Mouse (Mus musculus): Measurements from ENCODE around the gene Timp4. TPM values are rescaled to one million over a fixed set of nuclear protein-coding genes. Genes with fewer than 3 reads are reported as not detected.
"Not testable (repeated sequence)": the region's sequence is repeated elsewhere in the genome, so short reads cannot be mapped to it uniquely, and the experiment has no call there.

Gene Timp4
- total RNA-seq, 1 experiment from 2014 or later: 24.6 TPM

DNA sequence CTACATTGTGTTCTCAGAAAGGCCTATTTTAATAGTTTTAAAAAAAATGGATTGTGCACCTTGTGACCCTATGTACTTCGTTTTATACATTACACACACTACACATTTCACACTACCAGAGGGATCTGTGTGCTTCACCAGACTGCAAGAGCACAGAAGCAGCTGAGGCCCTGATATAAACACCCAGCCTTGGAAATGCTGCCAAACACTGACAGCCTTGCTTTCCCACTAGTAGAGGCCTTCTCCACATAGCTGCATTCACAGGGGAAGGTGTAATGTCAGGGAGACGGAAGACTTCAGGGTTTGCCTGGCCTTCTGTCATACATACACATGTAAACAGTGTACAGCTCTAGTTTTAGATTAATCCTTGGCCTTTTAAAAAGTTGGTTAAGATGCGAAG is 3.2 kb upstream of the Timp4 start:
- no peak for DNase-seq

DNA sequence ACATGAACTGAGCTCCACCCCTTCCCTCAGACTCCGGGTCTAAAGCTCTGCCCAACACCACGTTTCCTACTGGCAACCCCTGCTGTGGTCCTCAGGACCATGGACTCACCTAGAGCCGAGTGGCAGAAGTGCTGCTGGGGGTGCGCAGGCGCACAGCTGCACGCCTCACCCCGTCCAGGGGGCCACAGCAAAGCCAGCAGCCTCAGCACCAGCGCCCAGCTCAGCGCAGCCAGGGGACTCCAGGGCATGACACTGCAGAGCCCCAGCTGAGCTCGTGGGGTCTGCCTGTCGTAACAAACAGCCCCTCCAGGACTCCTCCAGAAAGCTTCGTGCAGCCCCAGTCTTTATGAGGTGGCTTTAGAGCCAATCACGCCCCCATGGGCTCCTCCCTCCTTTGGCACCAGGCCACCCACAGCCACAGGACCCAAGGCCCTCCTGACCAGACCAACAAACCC is 447 bp downstream of the Timp4 start:
- DNase-seq: peak; percentile 65

DNA sequence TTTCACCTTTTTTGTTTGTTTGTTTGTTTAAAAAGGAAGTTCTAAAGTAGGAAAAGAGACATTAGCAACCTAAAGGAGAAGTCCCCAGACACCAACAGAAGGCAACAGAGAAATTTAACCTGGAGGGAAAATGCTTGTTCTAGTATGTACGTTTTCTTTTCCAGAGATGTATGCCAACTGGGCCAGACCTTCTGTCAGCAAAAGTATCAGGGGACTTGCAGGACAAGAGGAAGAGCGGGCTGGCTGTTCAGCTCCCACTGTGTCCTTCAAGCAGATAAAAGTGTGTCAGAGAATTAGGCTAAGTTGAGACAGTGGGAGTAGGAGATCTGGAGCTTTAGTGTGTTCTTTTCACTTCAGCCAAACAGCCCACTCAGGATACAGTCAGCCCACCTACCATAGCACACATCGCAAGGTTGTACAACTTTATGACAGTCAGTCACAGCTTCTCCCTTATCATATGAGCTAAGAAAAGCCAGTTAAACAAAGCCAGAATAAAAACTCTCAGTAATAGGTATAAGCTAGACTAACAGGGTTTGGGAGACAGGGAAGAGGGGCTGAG is 6.4 kb downstream of the Timp4 start:
- DNase-seq: no peak

DNA sequence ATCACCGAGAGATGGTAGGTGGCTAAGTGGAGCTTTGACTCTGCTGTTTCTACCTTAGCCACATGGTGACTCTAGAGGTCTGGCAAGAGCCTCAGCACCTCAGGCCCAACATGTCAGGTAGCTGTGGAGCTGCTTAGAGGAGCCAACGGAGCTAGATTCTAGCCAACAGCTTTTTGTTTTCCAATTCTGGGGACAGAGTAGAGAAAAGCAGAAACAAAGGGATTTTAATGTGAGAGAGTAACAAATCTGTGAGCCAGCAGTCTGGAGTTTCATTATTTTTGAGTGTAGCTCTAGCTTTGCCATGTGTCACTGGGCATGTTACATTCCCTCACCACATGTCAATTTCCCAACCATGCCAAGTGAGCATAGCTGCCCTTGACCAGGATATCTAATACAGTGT is 7.8 kb downstream of the Timp4 start:
- no peak for DNase-seq

DNA sequence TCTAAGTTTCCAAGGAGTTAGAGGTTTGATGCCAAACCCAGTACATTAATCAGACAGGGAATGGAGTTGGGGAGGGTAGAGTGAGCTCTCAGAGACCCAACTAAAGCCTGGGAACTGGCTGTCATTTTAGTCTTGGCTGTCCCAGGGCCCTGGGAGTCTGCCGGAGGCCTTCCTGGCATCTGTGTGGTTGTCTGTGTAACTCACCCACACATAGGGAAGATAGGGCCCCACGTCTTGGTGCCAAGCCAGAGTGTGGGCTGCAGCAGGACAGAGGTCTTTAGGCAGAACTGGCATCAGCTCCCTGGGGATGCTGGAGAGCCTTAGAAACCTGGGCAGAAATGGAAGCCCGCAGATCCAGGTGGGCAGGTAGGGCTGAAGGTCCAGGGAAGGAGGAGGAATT is 10.1 kb downstream of the Timp4 start:
- DNase-seq: no peak

DNA sequence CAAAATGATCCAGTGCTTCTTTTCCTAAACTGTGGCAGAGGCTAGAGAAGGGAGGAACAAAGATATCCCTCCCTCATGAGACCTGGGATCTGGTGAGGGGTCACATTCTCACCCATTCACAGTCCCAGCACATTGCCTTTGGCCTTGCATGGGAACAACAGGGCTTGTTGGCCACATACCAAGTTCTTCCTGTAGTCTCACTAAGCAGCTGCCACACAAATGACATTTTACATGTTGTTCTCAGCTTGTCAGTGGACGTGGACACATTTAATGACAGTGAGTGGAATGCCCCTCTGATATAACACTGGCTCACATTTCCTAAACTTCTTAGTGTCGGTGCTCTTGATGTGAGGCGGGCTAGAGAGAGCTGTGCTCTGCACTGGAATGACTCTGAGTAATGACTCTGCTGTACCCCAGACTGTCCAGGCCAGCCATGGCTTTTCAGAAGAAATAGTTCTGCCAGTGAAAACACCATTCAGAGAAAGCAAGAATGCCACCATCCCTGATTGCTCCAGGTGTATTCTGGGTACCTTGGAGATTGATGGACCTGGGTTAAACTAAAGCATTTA is 10.8 kb downstream of the Timp4 start:
- no peak for DNase-seq

DNA sequence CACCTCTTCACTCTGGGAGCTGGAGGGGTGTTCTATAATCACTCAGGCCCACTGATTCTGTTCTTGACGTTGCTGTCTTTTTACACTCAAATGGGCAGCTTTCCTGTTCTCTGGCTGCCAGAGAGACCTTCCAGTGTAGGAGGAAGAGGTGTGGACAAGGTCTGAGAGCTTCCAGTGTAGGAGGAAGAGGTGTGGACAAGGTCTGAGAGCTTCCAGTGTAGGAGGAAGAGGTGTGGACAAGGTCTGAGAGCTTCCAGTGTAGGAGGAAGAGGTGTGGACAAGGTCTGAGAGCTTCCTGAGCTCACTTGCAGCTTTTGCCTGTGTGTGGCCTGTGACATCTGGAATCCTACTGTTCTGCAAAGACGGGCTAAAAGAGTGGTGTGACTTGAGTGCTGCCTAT is 11.6 kb downstream of the Timp4 start:
- DNase-seq: not testable (repeated sequence)

DNA sequence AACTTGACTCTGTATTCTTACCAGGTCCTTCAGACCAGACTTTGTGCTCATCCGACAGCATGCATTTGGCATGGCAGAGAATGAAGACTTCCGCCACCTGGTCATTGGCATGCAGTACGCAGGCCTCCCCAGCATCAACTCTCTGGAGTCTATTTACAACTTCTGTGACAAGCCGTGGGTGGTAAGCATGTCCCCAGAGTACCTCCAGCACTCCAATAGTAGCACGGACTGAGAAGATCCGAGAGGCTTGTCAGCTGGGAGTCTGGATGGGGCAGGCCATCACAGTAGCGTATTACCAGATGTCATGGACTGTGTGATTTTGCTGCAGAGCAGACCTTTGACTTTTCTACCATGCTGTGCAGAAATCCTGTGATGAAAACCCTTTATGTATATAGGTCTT is 12.7 kb downstream of the Timp4 start:
- no peak for DNase-seq

DNA sequence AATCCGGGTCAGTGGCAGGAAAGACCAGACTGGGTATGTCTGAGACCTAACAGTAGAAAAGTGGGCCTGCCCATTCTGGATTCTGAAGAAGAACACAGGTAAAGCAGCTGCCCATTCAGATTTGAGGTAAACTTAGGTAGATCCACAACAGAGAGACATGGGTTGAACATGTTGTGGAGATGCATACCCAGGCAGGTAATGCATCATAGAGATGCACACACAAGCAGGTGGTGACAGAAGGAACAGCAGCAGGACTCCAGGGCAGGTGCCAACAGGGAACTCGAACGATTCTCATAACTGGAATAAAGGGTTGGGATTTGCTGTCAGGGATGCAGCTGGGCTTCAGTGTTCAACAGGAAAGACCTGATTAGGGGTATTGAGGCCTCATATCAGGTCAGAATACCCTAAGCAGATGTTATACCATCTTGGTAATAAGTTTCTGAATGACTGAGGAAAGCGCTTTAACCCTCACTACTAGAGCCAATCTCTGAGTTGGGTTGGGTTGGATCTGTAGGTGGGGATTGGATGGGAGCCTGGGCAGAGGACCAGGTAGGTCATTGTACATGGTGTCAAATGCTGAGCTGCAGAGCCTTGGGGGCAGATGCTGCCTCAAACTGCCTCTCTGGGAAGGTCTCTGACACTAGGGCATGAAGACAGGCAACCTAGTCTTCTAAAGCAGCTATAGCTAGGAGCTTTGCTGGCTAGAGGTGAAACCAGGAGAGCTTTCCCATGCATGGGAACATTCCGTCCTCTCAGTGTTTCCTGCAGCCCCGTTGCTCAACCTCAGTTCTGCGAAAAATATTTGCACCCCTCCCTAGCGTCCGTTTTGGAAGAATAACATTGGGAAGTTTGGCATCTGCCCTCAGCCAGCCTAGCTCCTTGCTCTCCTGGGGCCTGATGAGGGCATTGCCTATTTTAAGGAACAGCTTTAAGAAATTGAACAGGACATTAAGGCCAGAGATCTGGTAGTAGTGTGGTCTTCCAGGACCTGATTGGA is 13.7 kb downstream of the Timp4 start:
- peak; percentile 62 for DNase-seq

DNA sequence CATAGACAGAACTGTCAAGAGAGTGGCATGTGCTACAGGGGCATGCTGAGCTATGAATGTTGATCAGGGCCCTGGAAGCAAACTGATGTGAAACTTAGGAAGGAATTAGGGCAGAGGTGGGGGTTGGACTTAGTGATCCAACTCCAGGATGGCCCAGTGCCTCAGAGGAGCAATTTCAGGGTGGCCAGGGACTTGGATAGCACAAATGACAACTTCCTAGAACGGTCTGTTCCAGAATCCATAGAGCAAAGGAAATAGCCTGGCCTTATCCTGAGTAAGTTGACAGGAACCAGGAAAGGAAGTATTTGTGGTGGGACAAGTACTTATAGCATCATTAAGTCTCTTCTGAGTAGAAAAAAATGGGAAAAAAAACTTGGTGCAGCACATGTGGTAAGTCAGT is 19.4 kb downstream of the Timp4 start:
- DNase-seq: peak; percentile 57

DNA sequence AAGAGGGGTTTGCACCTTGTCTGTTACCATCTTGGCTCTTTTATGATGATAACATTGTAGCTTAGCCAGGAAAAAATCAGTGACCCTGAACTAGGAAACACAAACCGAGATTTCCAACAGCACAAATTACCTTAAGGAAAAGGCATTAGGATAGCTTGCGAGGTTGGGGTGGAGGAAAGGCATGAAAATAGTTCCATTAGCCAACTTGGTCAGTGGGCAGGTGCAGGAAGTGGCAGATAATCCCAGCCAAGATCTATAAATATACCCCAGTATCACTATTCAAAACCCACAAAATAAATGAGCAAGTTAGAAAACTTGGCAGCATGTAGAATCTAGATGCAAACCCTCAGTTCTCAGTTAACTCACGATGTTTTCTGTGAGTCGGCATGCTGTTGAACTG is 20.2 kb downstream of the Timp4 start:
- DNase-seq: no peak

DNA sequence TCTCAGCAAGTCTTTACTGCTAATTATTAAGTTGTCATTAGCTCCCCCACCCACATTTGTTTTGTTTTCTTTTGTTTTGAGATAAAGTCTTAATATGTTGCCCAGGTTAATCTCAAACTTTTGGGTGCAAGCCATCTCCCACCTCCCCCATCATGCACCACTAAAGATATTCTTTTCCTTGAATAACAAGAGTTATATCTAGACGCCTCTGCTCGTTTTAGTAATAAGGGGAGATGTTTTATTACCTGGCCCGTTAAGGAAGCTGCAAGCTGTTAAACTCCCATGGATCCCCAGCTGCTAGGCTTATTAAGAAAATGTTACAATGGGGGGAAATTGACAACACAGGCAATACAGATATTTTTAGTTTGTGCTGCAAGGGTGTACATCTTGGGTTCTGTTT is 21.4 kb downstream of the Timp4 start:
- no peak for DNase-seq

DNA sequence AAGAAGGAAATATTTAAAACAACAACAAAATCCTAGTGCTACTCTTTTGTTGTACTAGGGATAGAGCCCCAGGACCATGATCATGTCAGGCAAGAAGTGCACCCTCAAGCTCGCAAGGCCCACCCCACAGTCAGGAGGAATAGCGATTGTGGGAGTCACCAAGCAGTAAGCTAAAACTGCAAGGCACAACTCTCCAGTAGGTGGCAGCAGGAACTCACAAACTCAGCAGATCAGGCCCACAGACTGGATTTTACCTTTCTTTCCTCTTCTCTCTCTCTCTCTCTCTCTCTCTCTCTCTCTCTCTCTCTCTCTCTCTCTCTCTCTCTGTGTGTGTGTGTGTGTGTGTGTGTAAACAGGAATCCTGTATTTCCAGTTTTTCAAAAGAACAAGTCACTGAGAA is 24.5 kb downstream of the Timp4 start:
- peak; percentile 89 for DNase-seq

DNA sequence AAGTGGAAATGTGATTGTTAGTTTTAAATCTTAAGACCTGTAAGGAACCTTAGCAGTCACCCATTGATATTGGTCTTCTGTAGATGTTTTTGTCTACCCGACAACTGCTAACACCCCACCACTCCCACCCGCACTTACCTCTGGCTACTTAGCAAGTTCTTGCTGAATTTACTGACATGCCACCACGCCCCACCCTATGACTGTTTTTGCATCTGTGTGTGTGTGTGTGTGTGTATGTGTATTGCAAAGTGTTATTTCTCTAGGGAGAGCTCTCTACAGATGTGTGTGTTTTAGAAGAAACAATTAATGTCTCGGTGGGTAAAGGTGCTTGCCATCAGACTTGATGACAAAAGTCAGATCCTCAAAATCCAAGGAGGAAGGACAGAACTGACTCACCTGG is 25.0 kb downstream of the Timp4 start, which contains the start of gene Gm17482:
Gm17482 (plus strand) TSS at position 301 of the 400 bp plus-strand sequence.
- no peak for DNase-seq

DNA sequence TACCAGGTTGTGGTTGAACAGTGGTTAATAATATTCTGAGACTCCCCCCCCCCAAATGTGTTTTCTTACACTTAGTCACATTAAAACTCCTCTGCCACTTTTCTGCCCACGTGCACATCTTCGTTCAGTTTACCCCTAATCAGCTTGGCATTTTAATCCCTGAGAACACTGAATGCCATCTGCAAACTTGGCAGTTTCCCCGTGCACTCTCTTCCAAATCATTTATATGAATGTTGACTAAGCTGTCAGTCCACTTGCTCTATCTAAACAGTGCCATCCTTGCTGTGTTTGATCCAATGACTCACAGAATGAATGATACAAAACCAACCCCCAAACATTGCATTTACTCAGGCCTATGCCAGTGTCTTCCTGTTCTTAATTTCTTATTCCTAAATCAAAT is 26.5 kb downstream of the Timp4 start:
- DNase-seq: peak; percentile 35

DNA sequence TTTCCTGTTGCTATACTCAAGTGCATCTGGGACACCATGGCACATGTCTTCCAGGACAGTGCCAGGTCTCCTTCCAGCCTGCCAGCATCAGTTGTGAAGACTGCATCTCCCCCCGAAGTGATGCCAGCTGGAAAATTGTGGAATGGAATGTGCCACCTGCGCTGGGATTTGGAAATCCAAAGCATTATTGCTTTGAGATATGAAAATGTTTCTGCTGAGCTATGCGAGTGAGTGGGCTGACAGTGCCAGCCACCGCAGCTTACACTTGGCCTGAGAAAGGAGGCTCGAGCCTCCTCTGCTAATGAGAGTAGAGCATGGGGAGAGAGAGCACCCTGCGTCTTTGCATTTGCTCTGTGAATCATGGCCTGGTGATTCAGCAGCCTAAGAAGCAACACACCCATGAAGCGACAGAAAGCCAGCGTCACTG is 30.8 kb downstream of the Timp4 start:
- DNase-seq: no peak

DNA sequence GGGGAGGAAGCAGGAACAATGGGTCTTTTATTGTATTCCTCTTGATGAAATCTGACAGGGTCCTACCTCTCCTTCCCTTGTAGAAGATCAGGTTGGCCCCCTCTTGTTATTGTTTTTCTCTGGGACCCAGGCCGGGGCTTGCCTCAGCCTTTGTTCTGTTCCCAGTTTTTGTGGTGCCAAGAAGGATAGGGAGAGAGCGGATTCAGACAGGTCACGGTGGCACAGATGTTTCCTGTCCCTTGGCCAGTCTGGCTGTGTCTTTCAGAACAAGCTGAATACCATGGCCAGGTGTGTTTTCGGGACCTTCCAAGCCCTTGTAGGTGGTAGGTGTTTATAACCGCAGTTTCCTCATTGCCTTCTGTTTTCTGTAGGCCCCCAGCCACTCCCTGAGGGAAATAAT is 38.9 kb downstream of the Timp4 start:
- DNase-seq: peak; percentile 34

DNA sequence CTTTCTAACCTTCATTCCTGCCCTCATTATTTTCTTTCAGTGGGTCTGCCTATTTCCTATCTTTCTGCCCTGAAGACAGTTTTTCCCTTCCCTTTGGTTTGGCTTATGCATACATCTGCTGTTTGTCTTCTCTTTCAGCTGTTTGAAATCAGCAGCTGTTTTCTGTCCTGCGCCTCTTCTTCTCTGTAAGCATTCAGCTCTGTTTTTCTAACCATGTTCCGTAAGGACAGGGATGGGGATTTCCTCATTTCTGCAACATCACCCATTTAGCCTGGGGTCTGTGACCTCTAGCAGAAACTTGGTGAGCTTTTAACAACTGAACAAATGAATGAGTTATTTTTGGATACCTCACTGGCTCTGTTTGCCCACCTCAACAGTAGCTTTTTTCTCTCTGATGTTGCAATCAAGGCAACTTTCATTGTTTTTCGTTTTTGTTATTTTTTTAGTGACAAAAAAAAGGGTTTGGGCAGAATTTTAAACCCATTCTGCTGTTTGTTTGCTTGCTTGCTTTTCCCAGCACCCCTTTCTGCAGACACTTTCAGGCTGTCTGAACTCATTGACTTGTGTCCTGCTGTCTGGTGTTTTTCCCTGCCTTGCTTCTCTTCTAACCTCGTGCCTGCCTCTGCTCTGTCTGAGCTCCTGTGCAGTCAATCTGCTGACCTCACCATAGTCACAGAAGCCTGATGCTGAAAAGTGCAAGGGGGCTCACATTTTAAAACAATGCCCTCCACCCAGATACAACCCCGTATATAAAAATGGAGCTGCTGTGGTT is 39.7 kb downstream of the Timp4 start:
- no peak for DNase-seq

DNA sequence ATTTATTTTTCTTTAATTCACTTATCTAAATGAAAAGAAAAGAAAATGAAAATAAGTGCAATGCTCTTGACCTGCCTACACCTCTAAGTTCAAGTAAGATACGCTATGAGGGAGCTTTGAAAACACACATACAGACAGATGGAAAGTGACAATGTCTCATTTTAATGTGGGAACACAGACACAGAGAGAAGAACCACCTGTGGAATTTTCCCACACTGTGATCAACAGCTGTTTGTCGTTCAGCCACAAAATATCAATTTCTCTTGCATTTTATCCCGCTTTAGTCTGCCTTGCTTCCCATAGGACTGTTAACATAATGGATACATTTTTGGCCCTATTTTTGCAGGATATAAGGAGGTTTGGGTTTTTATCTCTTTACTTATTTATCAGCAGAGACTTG is 41.2 kb downstream of the Timp4 start:
- no peak for DNase-seq

DNA sequence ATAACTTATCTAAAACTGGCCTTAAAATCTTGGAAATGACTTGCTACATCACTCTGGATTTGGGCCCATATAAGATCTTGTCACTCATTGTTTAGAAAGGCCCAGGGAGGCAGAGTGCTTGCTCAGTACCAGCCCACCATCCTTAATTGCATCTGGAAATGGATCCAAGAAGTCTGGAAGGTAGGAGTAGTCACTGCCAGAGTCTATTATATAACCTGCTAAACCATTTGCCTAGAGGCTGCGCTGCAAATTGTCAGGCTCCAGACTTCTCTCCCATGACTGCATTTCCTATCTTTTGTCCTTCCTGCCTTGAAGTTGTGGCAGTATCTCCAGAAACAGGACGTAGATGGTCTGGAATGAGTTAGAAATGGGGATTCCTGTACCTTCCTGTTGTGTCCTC is 41.8 kb downstream of the Timp4 start:
- no peak for DNase-seq

DNA sequence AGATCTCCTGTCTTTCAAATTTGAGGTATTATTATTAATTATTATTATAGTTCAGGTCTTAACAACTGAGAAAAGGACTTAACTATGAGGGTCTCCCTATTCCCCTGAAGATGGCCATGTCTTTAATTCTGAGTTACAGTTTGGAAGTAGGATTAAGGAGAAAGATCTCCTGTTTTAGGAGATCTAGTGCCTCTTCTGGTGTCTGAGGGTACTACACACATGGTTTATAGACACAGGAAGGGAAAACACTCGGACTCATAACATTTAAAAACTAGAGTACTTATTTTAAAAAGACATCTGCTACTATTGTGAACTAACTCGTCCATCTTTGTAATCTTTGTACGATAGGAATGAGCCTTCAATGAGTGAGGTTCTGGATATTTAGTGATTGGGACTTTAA is 49.0 kb downstream of the Timp4 start:
- DNase-seq: no peak

DNA sequence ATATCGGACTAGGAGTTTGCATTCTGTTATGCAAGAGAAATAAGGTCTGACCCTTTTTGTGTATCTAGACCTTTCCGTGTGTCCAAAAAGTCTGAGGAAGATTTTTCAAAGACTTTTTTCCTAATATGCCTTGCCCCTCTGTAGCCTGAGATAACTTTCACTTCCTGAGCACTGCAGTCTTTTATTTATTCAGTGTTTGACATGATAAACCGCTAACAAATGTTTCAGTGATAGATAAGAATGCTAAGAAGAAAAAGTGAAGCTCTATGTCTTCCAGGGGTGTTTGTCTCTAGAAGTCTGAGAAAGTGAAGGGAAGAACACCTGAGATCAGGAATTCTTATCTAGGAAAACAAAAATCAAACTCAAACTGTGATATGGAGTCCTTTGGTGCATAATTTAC is 51.3 kb downstream of the Timp4 start:
- DNase-seq: no peak

Measured in adrenal gland, postnatal 14 days (tissue).